Mouse (Mus musculus) heart, adult 11 months (tissue): ENCODE data around the gene Exoc8.

Source experiments
- DNase-seq: peaks from one replicate; pipeline ENCODE4 v3.0.0; 2022

Exoc8 gene

GRCm38 (mm10) chr8:124905482-124905881, 8.0 kb upstream of the Exoc8 start:
- no peak for DNase-seq

DNA sequence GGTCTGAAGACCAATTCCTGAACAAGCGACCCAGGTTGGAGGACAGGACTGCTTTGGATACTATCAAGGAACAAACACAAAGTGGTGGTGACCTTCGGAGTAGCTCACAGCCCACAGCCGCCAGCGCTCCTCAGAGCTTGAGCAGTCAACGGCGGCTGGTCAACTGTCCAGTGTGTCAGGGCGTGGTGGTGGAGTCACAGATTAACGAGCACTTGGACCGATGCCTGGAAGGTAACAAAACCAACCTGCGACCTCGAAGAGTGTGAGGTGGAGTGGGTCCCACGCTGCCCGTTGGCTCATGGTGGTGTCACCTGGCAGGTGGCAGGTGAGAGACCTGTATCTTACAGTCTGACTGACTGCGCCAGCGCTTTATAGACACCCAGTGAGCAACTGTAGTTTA, 5.7 kb upstream of the Exoc8 start:
- DNase-seq: no peak

DNA sequence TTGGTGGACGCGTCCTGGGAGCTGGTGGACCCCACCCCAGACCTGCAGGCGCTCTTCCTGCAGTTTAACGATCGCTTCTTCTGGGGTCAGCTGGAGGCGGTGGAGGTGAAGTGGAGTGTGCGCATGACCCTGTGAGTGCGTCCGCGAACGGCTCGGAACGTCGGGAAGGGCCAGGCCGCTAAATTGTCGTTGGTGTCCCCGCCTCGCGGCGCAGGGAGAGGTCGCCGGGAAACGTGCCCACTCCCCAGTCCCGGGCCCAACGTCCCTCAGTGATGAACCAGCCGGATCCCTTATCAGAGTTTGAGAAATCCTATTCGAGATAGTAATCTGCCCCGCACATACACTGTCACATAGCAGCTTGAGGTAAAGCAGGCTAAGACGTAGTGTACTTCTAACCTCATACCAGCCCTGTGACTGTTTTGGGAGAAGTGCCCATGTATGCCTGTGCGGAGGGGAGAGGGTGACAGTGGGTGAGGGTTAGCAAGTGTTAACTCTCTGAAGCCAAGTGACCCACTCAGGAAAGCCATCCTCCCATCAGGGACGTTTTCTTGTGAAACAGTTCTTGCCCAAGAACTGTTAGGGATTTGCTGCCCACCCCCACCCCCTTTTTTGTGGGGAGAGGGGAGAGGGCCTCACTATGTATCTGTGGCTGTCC, 873 bp upstream of the Exoc8 start:
- no peak for DNase-seq

DNA sequence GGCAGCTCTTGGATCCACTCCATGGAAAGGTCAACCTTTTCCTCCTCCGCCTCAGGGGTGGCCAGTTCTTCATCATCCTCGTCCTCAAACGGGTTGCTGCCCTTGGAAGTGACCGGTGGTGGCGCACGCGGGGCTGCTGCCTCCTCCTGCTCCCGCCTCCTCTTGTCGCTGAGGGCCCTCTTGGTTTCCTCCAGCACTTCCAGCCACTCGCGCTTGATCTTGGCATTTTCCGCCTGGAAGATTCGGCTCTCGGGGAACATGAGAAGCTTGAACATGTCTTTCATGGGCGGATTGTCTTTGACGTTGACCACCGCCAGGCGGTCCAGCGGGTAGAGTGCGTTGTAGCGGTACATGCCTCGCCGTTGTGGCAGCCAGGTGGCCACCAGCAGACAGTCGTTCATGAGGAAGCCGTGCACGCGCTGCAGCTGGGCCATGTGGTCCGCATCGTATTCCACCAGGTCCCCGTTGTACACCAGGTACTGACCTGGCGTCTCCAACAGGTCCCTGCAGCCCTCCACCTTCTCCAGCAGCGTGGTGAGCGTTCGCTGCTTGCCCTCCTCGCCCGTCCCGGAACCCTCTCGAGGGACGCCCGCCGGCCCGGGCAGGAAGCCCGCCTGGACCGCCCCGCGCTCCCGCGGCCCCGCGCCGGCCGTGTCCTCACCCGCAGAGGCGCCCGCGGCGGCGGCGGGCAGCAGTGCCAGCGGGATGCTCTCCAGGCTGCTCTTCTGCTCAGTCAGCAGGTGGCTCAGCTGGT, 696 bp downstream of the Exoc8 start:
- peak; percentile 98 for DNase-seq

GRCm38 (mm10) chr8:124896010-124896631, 1.4 kb downstream of the Exoc8 start:
- peak; percentile 93 for DNase-seq

- no peak for DNase-seq
Observed at GRCm38 (mm10) chr8:124892596-124892995, 4.9 kb downstream of the Exoc8 start.

DNA sequence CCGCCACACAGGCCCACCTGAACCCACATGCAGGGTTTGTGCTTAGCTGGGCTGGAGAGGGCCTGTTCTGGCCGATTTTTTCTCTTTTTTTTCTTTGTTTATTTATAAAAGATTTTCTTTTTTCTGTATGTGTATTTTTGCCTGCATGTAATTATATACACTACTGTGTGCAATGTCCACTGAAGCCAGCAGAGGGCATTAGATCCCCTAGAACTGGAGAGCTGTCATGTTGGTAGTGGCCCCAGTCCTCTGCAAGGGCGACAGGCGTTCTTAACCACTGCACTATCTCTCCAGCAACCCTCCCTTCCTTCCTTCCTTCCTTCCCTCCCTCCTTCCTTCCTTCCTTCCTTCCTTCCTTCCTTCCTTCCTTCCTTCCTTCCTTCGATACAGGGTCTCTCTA, 9.1 kb downstream of the Exoc8 start:
- no peak for DNase-seq

- DNase-seq: no peak
Observed at GRCm38 (mm10) chr8:124878946-124879526, 18.5 kb downstream of the Exoc8 start.

DNA sequence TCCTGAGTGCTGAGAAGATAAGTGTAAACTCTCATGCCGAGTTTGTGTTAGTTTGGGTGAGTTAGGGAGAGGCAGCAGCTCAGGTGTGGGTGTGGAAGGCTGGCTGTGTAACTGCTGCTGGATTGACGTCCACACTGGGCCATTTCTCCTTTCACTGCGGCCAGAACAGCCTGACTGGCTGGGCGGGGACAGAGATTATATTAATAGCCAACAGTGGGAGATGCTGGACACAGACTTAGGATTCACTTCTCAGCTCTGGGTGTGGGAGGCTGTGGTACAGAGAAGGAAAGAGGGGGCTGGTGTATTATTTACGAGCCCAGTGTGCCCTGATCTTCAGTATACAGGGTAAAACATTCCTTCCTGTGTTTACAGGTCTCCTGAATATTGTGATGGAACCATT, 19.4 kb downstream of the Exoc8 start:
- no peak for DNase-seq

- DNase-seq: no peak
Observed at GRCm38 (mm10) chr8:124872690-124873089, 24.8 kb downstream of the Exoc8 start.

DNA sequence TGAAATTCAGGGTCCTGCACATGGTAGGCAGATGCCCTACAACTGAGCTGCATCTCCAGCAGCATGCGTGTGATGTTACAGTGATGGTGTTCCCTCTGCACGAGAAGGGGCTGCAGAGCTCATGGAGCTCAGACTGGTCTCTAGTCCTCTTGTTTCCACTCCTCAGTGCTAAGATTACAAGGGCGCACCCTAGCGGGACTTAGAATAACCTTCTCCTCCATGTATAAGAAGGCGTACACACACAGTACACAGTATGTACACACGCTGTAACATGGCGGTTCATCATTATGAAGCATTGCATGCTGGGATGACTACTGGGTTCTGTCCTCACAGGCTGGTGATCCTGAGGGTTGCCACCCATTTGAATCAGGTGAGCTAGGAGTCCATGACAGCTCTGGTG, 25.4 kb downstream of the Exoc8 start:
- no peak for DNase-seq

DNA sequence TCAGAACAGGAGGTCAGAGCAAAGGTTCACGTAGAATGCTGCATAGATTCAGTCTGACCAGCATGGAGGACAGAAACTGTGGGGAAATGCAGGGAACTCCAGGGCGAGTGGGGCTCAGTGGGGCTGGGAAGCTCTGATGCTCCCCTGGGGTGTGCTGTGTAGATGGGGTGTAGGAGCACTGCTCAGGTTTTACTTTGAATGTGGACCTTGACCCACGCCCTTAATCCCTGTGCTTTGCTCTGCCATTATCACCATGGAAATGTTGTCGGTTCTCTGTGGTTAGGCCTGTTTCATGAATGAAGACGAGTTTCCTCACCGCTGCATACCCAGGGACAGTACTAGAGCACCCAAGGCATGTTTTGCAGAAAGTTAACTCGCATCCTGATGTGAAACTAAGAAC, 26.0 kb downstream of the Exoc8 start:
- DNase-seq: no peak

DNA sequence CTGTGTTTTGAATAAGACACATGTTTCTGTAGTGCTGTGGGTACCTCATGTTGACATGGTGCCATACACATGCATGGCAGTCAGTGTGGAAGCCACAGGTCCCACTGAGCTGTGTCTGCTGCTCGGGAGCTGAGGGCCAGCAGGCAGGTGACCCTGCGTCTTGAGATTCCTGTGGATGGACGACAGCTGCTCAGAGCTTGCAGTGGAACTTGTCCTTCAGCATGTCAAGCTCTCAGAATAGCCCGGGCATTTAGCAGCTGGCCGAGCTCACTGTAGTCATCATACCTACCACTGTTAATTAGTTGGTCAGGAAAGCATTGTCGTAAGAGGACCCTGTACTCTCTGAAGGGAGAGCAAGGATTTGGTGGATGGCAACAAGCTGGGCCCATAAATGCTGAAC, 27.8 kb downstream of the Exoc8 start:
- peak; percentile 93 for DNase-seq

DNA sequence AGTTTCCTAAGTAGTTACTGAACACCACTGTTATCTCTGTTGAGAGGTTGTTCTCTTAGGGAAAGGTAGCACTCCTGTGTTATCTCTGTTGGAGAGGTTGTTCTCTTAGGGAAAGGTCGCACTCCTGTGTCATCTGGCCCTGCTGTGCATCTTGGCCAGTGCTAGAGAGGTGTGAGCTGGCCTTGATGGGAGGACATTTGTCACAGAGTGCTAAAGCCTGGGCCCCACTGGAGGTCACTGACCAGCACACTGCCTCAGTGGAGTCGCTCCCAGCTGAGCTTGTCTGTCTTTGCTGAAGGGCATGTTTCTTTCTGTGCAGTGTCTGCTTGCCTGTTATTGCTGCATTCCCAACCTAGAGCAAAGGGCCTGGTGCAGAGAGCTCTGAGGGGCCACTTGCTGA, 30.4 kb downstream of the Exoc8 start:
- DNase-seq: no peak

GRCm38 (mm10) chr8:124866669-124867068, 30.8 kb downstream of the Exoc8 start:
- DNase-seq: no peak

DNA sequence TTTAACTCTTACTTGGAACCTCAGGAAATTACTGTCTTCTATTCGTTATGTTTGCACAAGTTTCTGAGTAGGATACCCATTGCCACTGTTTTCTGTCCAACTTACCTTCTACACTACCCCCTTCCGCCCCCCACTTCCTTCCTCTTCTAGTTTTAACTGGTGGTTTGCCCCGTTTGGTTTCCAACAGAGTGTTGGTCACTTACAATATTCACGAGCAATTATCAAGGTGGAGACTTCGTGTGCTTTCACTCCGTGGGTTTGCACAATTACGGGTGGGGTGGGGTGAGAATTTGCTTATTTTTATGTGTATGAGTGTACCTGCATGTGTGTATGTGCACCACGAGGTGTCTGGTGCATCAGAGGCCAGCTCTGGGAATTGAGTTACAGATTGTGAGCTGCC, 33.8 kb downstream of the Exoc8 start:
- DNase-seq: no peak

DNA sequence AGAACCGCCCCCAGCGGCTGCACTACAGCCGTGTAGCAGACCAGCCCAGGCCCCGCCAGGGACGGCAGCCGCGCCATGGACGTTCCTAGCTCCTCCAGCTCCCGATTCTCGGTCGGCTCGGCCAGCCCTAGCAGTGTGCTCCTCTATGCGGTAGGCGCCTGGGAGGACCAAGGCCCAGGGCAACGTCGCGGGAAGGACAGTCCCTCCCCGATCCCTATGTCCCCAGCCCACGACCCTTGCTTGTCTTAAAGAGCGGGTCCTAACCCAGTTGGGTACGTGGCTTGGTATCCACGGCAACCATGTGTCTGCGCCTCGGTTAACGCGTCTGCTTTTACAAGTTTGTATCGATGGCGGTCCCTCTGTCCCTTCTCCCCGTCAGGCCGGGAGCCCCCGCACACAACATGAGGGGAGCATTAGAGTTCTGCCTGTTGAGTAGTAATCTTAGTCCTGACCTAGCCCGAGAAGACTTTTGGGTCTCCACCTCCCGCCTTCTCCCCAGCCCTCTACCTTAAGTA, 34.3 kb downstream of the Exoc8 start:
- no peak for DNase-seq

DNA sequence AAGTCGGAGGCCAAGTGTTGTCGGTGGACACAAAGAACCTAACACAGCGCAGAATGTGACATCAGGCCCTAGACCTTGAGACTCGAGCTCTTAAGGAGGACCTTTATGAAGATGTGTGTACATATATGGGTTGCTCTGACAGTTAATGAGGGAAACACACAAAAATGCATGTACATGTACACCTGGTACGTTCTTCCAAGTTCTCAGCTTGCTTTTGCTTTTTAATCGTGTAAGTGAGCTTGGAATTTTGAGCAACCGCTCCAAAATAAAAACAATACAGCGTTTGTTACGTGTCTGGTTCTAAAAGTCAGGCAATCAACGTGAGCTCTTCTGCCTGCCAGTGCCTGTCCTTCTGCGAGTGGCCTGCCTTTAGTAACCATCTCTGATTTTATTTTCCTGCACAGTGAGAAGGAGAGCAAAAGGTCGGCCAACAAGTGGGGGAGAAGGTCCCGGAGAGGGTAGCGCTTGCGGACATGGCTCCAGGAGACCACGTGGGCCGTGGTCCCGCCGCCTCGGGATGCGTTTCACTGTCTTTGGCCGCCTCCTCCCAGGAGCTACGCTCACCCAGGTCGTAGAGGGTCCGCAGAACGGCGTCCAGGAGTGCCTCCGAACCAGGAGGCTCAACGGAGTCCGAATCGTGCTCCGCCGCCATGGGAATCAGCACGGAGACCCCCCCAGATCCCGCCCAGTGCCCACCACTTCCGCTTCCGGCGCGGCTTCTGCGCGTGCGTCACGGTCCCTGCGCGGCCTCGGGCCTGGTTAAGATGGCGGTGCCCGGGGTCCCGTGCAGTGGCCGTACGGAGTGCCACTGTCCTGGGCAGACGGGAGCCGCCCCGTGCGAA, 35.0 kb downstream of the Exoc8 start, which contains the start of the genes Gnpat and 2810004N23Rik:
Gene Gnpat (plus strand): TSS at position 713 of the 842 bp plus-strand sequence.
Gene 2810004N23Rik (minus strand): TSS at position 800 of the 842 bp plus-strand sequence.
- DNase-seq: peak; percentile 99

DNA sequence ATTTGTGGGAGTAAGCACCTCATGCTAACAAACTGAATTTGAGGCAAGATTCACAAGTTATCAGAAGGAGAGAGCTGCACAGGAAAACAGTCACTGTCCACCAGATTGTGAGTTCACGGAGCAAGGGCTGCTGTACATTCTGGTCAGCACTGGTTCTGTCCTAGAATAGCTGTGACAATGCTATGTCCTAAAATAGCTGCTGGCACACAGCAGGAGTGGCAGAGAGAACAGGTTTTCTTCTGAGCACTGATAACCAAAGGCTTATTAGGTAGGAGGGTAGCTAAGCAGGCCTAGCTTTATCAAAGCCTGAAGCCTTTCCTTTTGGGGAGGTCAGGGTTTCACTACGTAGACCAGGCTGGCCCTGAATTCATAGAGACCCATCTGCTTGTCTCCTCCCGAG, 37.3 kb downstream of the Exoc8 start:
- peak; percentile 95 for DNase-seq

GRCm38 (mm10) chr8:124859466-124859865, 38.0 kb downstream of the Exoc8 start:
- DNase-seq: no peak

GRCm38 (mm10) chr8:124853511-124853910, 44.0 kb downstream of the Exoc8 start:
- no peak for DNase-seq

DNA sequence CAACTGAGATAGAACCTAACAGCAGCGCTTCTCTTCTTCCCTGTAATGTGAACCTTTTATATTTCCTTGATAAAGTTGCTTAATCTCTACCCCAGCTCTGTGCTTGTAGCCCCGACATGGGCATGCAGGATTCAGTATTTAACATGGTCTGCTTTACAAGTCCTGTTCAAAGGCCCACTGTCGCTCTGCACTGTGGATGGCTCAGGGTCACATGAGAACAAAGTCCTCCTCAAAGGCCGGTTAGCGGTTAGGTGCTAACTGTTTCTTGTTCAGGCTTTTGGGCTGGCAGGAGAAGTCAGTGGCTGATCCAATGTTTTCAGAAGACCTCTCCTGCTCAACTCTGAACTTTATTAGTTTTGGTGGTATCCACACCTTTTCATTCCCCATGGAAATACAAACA, 51.9 kb downstream of the Exoc8 start:
- DNase-seq: no peak
